Mouse (Mus musculus) heart, postnatal 0 days (tissue): ENCODE measurements around the gene Gm42906.

ENCODE experiments used
- CTCF ChIP-seq: IDR thresholded peaks from 2 replicates; pipeline ENCODE4 v1.5.1; 2016; ENCODE audit warnings: antibody characterized with exemption, control low read depth, low read depth
- EP300 ChIP-seq: IDR thresholded peaks from 2 replicates; pipeline ENCODE4 v1.6.1; 2016; ENCODE audit warnings: antibody characterized with exemption, low read depth

GRCm38 (mm10) chr5:151266896-151267634 lies 160.9 kb downstream of the Gm42906 start:
- no peak for TF ChIP-seq EP300
- no peak for TF ChIP-seq CTCF
